Mouse (Mus musculus): ENCODE measurements around the gene Hist1h2ad. TPM values are rescaled to one million over a fixed set of nuclear protein-coding genes. Genes with fewer than 3 reads are reported as not detected.
"Not testable (repeated sequence)": the region's sequence is repeated elsewhere in the genome, so short reads cannot be mapped to it uniquely, and the experiment has no call there.

The Hist1h2ad gene
- polyA plus RNA-seq, 1 experiment from 2014 or later = 3.9 TPM

DNA sequence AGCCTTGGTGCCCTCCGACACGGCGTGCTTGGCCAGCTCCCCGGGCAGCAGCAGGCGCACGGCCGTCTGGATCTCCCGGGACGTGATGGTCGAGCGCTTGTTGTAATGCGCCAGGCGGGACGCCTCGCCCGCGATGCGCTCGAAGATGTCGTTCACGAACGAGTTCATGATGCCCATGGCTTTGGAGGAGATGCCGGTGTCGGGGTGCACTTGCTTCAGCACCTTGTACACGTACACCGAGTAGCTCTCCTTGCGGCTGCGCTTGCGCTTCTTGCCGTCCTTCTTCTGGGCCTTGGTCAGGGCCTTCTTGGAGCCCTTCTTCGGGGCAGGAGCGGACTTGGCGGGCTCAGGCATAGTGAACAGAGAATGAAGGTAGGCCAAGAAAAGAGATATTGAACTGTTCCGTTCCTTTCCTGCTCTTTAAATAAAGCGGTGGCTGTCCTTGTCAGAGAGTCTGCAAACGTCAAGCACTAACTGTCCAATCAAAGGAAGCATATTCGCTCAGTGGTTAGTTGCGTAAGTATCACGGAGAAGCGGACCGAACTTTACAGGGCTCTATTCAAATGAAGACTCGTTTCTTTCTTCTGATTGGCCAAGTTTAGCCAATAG, 31.1 kb upstream of the Hist1h2ad start, which contains the start of gene Hist1h2bh:
Hist1h2bh (minus strand) TSS at position 394 of the 609 bp plus-strand sequence.
- H3K9ac ChIP-seq = peak within 1 kb of the TSS; percentile 39
- WGBS = under 1% methylated on average over 38 of the region's 42 CpGs
- ATAC-seq (ENCODE audit: insufficient number of reproducible peaks, low FRiP score, low TSS enrichment, low read depth) = peak; percentile 93

DNA sequence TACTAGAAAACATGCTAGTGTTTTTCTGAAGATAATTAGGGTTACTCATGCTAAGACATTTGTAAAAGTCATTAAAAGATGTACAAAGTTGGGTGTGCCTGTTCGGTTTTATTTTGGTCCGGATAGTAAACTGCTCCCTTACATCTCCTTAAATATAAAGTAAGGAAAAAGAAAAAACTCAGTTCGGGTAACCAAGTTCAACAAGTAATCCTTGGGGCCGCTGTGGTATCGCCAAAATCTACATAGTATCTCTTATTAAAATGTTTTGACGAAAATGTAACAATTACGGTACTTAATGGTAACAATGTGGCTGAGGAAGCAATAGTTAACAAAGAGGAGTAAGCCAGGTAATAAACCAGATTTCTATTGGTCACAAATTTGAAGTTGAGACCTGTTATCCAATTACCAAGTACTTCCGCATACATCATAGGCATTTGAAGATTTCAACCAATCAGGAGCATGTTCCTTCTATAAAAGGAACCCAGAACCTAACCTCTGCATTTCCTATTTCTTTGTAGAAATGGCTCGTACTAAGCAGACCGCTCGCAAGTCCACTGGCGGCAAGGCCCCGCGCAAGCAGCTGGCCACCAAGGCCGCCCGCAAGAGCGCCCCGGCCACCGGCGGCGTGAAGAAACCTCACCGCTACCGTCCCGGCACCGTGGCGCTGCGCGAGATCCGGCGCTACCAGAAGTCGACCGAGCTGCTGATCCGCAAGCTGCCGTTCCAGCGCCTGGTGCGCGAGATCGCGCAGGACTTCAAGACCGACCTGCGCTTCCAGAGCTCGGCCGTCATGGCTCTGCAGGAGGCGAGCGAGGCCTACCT, 30.0 kb upstream of the Hist1h2ad start, which contains the start of gene Hist1h3f:
Hist1h3f (plus strand) TSS at position 88 of the 822 bp plus-strand sequence.
- Histone ChIP-seq H3K4me2 (replicated peaks) (peak within 1 kb of the TSS; percentile 70), H3K36me3 (no peaks in the 10 kb centered on the region), H3K4me1 (peaks cover 4% of the 10 kb centered on the region; the same call in 1 of the 2 replicates), H3K9ac (peak within 1 kb of the TSS; percentile 47), H3K4me3 (replicated peaks) (peak within 1 kb of the TSS; percentile 50), H3K27me3 (no peaks in the 10 kb centered on the region), H3K9me3 (replicated peaks) (no peaks in the 10 kb centered on the region), H3K27ac (replicated peaks) (peak within 1 kb of the TSS; percentile 95)
- ATAC-seq (ENCODE audit: insufficient number of reproducible peaks, low FRiP score, low TSS enrichment, low read depth) = peak; percentile 91
- WGBS = 2% methylated on average over 23 of the region's 45 CpGs

More for the DNA sequence above, 31.1 kb upstream of the Hist1h2ad start, which contains the start of gene Hist1h2bh:
- Histone ChIP-seq H3K27ac (replicated peaks) (peak within 1 kb of the TSS; percentile 95), H3K4me3 (replicated peaks) (peak within 1 kb of the TSS; percentile 50), H3K4me2 (replicated peaks) (peak within 1 kb of the TSS; percentile 70)
- not testable (repeated sequence) for H3K4me1 ChIP-seq; H3K27me3 ChIP-seq; H3K36me3 ChIP-seq; H3K9me3 ChIP-seq (replicated peaks)

DNA sequence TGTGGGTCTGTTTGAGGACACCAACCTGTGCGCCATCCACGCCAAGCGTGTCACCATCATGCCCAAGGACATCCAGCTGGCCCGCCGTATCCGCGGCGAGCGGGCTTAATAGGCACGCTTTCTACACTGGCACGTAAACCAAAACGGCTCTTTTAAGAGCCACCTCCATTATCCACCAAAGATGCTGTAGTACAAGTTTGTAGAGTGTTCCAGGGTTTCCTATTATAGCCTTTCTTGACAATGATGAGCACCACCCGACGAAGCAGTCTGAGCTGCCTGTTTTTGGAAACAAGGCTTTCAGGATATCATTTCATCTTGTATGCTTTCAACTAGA, 29.4 kb upstream of the Hist1h2ad start:
- ATAC-seq (ENCODE audit: insufficient number of reproducible peaks, low FRiP score, low TSS enrichment, low read depth) = not testable (repeated sequence)
- WGBS = under 1% methylated on average over 13 of the region's 14 CpGs

DNA sequence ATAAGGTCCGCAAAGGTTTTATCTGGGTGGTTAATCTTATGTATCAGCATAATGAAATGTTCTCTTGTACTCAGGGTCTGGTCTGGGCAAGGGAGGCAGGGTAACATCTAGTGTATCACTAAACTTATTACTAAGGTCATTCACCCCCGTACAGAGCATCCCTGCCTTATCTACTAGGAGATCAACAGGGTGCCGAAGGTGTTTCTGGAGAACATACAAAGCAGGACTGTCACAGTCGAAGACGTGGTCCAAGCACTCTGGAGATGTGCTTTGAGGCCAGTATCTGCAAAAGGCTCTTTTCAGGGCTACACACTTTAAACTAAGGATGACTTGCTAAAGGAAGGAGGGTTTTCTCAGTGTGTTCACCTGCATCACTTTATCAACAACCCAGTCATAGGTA, 27.5 kb upstream of the Hist1h2ad start:
- Histone ChIP-seq H3K27me3 (no peaks in the 10 kb centered on the region), H3K9me3 (replicated peaks) (no peaks in the 10 kb centered on the region), H3K4me1 (peaks cover 12% of the 10 kb centered on the region; the same call in 1 of the 2 replicates), H3K9ac (no peak overlapping the region), H3K27ac (replicated peaks) (no peak overlapping the region), H3K36me3 (no peaks in the 10 kb centered on the region), H3K4me3 (replicated peaks) (no peak overlapping the region), H3K4me2 (replicated peaks) (no peak overlapping the region)
- no peak for ATAC-seq (ENCODE audit: insufficient number of reproducible peaks, low FRiP score, low TSS enrichment, low read depth)
- WGBS = 75% methylated on average over 5 of the region's 5 CpGs

More for the DNA sequence above, 29.4 kb upstream of the Hist1h2ad start:
- not testable (repeated sequence) for H3K9me3 ChIP-seq (replicated peaks); H3K27me3 ChIP-seq; H3K36me3 ChIP-seq; H3K4me1 ChIP-seq; H3K9ac ChIP-seq
- peak overlapping the region; percentile 95; the same call in 1 of the 2 replicates for H3K27ac ChIP-seq (replicated peaks)
- H3K4me2 ChIP-seq (replicated peaks) = peak overlapping the region; percentile 70
- peak overlapping the region; percentile 50 for H3K4me3 ChIP-seq (replicated peaks)

DNA sequence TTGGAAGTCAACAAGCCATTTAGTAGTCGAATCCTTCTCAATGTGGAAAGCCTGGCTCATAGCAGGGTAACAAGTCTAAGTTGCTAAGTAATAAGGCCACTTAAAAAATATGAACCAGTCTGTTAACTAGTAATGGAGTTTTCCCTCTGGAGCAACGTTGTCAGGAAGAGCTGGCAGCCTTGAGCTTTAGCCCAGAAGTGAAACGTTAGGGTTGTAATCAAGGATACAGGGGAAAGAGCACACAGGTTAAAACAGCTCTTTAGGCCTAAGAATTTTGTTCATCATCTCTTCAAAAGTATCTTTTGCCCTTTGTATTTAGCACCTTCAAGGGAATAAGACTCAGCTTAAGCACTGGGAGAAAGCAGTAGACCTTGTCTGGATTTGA, 23.4 kb upstream of the Hist1h2ad start:
- Histone ChIP-seq H3K27ac (replicated peaks) (peak overlapping the region; percentile 92), H3K36me3 (no peaks in the 10 kb centered on the region), H3K4me1 (peaks cover 22% of the 10 kb centered on the region), H3K9ac (peak overlapping the region; percentile 28; the same call in 1 of the 2 replicates), H3K9me3 (replicated peaks) (no peaks in the 10 kb centered on the region), H3K4me3 (replicated peaks) (peak overlapping the region; percentile 51), H3K4me2 (replicated peaks) (peak overlapping the region; percentile 61), H3K27me3 (no peaks in the 10 kb centered on the region)
- no peak for ATAC-seq (ENCODE audit: insufficient number of reproducible peaks, low FRiP score, low TSS enrichment, low read depth)
- WGBS = 8% methylated on average over 3 of the region's 3 CpGs

DNA sequence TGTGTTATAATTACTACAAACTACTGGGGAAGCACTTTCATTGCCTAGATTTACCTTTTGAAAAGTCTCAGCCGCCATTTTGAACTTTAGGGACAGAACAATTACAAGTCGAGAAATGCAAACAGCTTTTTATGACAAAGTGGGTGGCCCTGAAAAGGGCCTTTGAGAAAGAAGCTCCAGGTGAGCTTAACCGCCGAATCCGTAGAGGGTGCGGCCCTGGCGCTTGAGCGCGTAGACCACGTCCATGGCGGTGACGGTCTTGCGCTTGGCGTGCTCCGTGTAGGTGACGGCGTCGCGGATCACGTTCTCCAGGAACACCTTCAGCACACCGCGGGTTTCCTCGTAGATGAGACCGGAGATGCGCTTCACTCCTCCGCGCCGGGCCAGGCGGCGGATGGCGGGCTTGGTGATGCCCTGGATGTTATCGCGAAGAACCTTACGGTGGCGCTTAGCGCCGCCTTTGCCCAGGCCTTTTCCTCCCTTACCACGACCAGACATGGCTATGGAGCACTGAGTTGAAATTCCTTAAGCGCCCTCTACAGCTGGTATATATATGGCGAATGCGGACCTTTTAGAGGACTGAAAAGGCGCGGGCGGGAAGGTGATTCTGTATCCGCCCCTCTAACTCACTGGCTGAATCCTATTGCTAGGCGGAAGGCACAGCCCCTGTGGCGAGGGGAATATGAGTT, 22.9 kb upstream of the Hist1h2ad start, which contains the start of gene Hist1h4f:
Hist1h4f (minus strand) TSS at position 503 of the 689 bp plus-strand sequence.
- Histone ChIP-seq H3K4me2 (replicated peaks) (peak within 1 kb of the TSS; percentile 61), H3K9ac (peak within 1 kb of the TSS; percentile 28; the same call in 1 of the 2 replicates), H3K27ac (replicated peaks) (peak within 1 kb of the TSS; percentile 92), H3K4me1 (peaks cover 23% of the 10 kb centered on the region), H3K4me3 (replicated peaks) (peak within 1 kb of the TSS; percentile 51)
- under 1% methylated on average over 47 of the region's 47 CpGs for WGBS
- ATAC-seq (ENCODE audit: insufficient number of reproducible peaks, low FRiP score, low TSS enrichment, low read depth) = peak; percentile 89
- not testable (repeated sequence) for H3K36me3 ChIP-seq; H3K27me3 ChIP-seq; H3K9me3 ChIP-seq (replicated peaks)

DNA sequence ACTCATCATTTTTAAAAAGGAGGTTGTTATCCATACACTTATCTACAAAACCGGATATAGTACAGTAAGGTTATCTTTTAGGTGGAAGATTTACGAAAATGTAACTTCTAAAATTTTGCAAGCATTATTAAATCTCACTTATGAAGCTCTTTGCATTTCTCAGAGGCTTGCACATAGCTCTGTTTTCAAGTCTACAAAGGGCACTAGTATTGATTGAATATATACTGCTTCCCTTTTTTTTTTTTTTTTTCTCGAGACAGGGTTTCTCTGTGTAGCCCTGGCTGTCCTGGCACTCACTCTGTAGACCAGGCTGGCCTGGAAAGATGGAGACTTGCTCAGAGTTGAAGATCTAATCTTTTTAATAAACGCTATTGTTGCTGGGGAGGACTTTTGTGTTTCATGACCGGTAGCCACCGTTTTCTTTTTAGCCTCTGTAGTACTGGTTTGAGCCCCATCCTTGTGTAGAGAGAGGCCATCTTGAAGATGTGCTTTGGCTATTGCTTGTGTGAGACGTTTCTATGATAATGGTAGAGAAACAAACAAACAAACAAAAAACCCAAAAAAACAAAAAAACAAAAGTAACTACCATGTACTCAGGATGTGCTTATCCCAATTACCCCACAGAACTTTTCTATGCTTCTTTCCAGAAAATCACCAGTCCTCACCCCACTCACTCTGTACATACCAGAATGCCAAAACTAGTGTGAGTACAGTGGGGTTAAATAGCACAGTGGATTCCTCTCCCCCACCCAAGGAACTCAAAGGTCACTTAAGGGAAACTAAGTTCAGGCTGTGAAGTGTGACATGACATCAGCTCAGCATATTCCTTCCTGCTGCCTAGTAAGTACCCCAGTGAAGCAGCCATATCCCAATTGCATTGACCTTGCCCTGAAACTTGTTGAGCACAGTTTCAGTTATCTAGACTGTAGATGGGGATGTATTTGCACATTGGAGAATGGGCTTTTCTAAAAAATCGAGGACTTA, 22.0 kb upstream of the Hist1h2ad start:
- ATAC-seq (ENCODE audit: insufficient number of reproducible peaks, low FRiP score, low TSS enrichment, low read depth) = no peak
- 55% methylated on average over 8 of the region's 8 CpGs for WGBS
- Histone ChIP-seq H3K36me3 (no peaks in the 10 kb centered on the region), H3K9me3 (replicated peaks) (no peaks in the 10 kb centered on the region), H3K27me3 (no peaks in the 10 kb centered on the region), H3K27ac (replicated peaks) (peak overlapping the region; percentile 92), H3K4me1 (peaks cover 27% of the 10 kb centered on the region), H3K4me2 (replicated peaks) (peak overlapping the region; percentile 61), H3K4me3 (replicated peaks) (peak overlapping the region; percentile 51), H3K9ac (no peak overlapping the region)

DNA sequence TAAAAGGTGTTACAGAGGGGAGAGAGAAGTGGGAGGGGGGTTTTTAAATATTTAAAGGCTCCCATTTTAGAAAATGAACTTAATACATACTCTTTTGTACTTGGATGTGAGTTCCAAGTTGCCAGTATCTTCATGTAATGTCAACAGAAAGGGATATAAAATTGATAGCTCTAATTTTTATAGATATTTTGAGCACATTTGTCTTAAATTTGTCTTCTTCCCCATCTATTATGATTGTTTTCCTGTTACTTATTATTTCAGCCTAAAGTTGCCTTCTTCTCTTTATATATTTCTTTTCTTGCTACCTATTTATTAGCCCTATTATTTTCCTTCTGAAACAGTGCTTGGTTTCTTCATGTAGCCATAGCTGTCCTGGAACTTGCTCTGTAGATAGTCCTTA, 21.2 kb upstream of the Hist1h2ad start, which contains the start of gene Hist1h1d:
Hist1h1d (plus strand) TSS at position 301 of the 400 bp plus-strand sequence.
- Histone ChIP-seq H3K4me1 (peaks cover 27% of the 10 kb centered on the region), H3K27ac (replicated peaks) (peak within 1 kb of the TSS; percentile 98), H3K9ac (no peak within 1 kb of the TSS), H3K27me3 (no peaks in the 10 kb centered on the region), H3K4me2 (replicated peaks) (peak within 1 kb of the TSS; percentile 93; the same call in 1 of the 2 replicates), H3K9me3 (replicated peaks) (no peaks in the 10 kb centered on the region), H3K36me3 (no peaks in the 10 kb centered on the region), H3K4me3 (replicated peaks) (no peak within 1 kb of the TSS)
- ATAC-seq (ENCODE audit: insufficient number of reproducible peaks, low FRiP score, low TSS enrichment, low read depth) = no peak

DNA sequence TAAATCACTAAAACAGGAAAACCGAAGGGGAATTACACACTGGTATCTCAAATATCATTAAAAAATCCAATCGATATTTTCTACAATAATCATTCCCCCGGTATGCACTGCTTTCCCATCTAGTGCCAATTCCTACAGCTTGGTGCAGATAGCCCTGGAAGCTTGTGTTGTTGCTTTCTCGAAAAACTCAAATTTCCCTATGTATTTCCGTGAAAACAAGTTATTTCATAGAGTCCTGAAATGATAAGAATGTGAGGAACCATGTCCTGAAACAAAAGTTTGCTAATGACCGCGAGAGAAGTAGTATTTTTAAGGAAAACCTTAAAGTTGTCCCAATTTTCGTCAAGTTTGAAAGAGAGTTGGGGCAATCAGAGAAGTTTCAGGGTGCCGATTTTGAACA, 19.8 kb upstream of the Hist1h2ad start:
- Histone ChIP-seq H3K4me1 (peaks cover 27% of the 10 kb centered on the region), H3K9me3 (replicated peaks) (no peaks in the 10 kb centered on the region), H3K9ac (0 out of 2 replicates have a peak overlapping the region, but pooled peaks have one; percentile 21), H3K4me3 (replicated peaks) (peak overlapping the region; percentile 55), H3K27me3 (no peaks in the 10 kb centered on the region), H3K36me3 (no peaks in the 10 kb centered on the region), H3K4me2 (replicated peaks) (peak overlapping the region; percentile 93), H3K27ac (replicated peaks) (peak overlapping the region; percentile 98)
- 22% methylated on average over 9 of the region's 9 CpGs for WGBS
- no peak for ATAC-seq (ENCODE audit: insufficient number of reproducible peaks, low FRiP score, low TSS enrichment, low read depth)

Measured in embryonic facial prominence, embryonic 15.5 days (tissue).